Mouse (Mus musculus) E14TG2a.4 (cell line): Measurements from ENCODE around the gene Reep6.

ENCODE experiments used
- CTCF ChIP-seq: conservative IDR thresholded peaks from 2 replicates; pipeline ENCODE4 v1.5.1; 2014; ENCODE audit warnings: low read length
- NANOG ChIP-seq: IDR thresholded peaks from 2 replicates; pipeline ENCODE4 v1.6.1; 2014; ENCODE audit warnings: borderline replicate concordance, low read length, mixed read lengths

DNA sequence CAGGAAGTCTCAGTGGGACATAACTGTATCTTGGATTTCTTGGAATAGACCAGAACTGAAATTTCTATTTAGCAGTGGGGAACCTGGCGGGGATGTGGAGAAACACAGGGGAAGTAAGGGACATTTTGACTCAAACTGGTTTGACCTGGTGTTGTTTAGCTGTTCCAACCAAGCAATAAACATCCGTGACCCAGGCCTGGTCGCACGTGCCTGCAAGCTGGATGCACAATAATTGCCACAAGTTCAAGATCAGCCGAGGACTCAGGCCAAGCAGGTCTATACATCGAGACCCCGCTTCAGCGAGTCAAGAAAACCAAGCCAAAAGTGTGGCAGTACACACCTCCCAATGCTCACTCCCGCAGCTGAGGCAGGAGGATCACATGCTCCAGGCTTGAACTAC is 42.2 kb downstream of the Reep6 start:
- TF ChIP-seq CTCF (no peak), NANOG (no peak)
